Mouse (Mus musculus) adrenal gland, postnatal 4 days (tissue): ENCODE measurements at regions not wholly inside any gene's neighbourhood (a gene's known extent, or its start where the extent isn't known, plus 50 kb on each side); places are given as distances from the start of the nearest gene placed in this dataset.

Source experiments
- DNase-seq, 2 experiments: peaks; one replicate each; pipeline ENCODE4 v3.0.0; 2021 to 2022; ENCODE audit warnings: low spot score in 2 of 2, mixed read lengths in 2 of 2

DNA sequence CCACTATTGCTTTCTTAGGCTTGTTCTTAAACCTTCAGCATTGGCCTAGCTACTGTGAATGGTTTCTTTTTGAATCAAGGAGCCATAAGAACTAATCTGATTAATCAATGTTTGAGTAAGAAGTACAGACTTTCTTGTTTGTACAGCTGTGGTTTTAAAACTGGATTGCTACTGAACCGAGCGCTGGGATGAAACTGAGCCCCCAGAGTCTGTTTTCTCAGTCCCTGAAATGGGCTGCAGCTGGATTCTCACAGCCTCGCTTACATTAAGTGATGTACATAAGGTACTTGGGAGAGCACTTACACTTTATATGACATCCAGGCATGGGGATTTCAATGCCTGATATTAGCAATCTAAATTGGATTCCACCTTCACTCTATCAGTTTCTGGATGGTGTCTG lies 474.5 kb downstream of the Bckdhb start:
- no peak for DNase-seq

DNA sequence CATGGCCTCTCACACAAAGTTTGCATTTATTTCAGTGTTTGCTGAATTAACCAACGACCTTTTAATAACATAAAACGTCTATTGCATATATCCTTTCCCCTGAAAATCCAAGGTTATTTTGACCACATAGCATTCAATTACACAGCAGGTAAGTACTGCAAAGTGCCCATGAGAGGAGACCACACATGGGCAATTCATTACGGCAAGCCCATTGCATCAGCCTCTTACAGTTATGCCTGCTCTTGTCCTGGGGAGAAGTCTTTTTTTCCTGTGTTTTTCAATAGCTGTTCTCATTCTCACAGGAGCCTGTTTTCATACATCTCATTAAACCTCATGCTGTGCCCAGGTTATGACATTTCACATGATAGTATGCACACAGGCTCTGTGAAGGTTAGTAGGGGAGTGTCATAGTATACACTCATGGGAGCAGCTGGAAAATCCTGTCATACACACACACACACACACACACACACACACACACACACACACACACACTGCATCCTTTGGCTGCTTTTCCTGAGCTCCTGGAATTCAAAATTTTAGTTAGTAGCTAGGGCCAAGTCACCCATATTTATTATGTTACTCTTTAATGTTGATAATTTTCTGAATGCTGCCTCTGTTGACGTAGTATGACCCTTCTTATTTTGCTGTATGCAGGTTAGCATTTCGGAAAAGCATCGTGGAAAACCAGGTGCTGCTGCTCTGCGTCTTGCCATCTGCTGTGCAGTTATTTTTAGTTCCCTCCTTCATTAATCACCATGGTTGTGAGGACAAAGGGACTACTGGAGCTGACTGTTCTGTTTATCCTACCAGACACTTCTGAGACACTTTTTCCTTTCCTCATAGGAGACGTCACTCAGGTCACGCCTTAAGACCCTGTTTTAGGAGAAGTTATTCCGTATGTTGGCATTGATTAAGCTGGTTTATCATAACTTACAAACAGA lies 483.6 kb downstream of the Bckdhb start:
- DNase-seq = no peak
